Mouse (Mus musculus) embryonic fibroblast, embryonic 13.5 days (primary cell): ENCODE measurements around the gene Cd300lg.

ENCODE experiments used
- CTCF ChIP-seq: IDR thresholded peaks from 2 replicates; pipeline ENCODE4 v1.5.1; 2011; ENCODE audit warnings: mild to moderate bottlenecking, control low read depth, low read length, moderate library complexity, borderline replicate concordance; ENCODE audit not compliant: insufficient read depth
- POLR2A ChIP-seq: IDR thresholded peaks from 2 replicates; pipeline ENCODE4 v1.6.1; 2011; ENCODE audit warnings: low read depth, mild to moderate bottlenecking, control low read depth, low read length, moderate library complexity

DNA sequence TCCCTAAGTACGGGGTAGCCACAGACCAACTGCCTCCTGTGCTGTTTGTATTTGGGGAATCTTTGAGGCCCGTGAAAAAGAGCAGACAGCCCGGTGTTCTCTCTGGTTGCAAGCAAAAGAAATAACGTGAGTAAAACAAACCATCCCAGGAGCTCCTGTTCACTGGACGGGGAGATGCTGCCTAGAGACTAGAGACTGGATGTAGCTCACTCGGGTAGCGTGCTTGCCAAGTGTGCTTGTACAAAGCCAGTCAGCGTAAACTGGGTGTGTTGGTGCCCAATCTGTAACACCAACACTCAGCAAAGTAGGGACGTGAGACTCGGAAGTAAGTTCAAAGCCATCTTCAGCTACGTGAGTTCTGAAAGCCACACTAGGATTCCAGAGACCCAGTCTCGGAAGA, 11.4 kb downstream of the Cd300lg start:
- no peak for TF ChIP-seq CTCF
- TF ChIP-seq POLR2A: no peak
